Mouse (Mus musculus): Measurements from ENCODE around the gene Tmem130.

Gene Tmem130

DNA sequence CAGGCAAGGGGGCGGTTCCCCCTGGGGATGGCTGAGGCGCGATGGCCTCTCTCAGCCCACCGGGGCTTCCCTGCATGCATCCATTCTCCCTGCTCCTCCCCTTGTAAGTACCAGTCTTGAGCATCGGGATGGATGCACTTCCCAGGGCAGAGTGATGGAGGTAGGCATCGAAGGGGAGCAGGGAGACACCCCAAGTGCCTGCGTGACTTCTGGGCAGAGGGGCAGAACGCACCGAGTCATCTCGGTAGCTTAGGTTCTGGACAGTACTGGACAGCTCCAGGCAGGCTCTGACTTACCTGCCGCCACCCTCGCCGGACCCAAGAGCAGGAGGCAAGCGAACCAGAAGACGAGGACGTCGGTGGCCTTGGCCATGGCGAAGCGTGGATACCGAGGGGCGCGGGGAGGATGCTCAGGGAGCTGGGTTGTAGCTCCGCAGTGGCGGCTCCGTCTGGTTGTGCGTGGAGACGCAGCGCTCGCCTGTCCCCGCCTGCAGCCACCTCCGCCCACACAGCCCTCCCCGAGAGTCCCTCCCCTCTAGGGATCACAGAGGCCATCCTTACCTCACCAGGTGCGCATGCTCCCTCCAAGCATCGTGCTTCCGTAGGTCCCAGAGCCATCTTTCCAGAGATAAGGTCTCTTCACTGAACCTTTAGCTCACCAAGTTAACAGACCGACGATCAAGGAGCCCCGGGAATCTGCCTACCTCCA, at the start of gene Tmem130:
TSS of gene Tmem130 (minus strand) at position 658 of the 708 bp plus-strand sequence.
- CTCF ChIA-PET: no interaction called here

- CTCF ChIA-PET: no interaction called here
Measured at GRCm38 (mm10) chr5:144806931-144807330, 45.3 kb upstream of the Tmem130 start.

DNA sequence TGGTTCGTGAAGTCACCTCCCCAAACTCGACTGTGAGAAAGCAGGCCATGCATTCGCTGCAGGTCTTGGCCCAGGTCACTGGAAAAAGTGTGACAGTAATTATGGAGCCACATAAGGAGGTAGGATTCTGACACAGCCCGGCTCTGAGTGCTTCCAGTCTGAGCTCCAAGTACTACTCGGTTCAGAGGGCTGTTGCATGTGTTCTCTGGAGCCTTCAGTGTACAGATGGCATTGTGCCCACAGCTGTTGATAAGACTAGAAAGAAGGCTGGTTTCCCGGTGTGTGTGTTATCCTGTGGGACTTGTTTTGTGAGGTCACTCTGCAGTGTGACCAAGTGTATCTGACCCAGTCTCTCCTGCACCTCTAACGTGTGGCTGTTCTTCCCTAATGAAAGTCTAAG, 42.6 kb upstream of the Tmem130 start:
- CTCF ChIA-PET: no interaction called here

DNA sequence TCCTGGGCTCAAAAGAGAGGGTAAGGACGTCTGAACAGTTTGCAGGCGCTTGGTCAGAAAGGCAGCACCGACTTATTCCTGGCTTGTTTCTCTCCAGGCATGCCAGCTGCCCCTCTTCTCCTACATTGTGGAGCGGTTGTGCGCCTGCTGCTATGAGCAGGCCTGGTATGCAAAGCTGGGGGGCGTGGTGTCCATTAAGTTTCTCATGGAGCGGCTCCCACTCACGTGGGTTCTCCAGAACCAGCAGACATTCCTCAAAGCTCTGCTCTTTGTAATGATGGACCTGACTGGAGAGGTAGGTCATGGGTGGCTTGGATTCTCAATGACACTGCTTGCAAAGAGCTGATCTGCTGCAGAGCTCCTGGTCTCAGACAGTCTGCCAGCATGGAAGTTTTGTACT, 41.4 kb upstream of the Tmem130 start:
- CTCF ChIA-PET: no interaction called here

- CTCF ChIA-PET: no interaction called here
Measured at GRCm38 (mm10) chr5:144797116-144797515, 35.5 kb upstream of the Tmem130 start.

GRCm38 (mm10) chr5:144794687-144795086, 33.1 kb upstream of the Tmem130 start:
- CTCF ChIA-PET: no interaction called here

DNA sequence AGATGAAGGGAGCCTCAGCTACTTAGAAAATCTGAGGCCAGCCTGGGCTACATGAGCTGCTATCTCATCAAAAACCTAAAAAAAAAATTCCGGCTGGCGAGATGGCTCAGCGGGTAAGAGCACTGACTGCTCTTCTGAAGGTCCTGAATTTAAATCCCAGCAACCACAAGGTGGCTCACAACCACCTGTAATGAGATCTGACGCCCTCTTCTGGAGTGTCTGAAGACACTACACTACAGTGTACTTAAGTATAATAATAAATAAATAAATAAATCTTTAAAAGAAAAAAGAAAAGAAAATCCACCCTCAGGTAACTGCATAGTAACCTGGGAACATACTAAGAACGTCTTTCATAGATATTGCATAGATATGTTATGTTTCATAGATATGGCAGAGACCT, 31.8 kb upstream of the Tmem130 start:
- CTCF ChIA-PET: no interaction called here

DNA sequence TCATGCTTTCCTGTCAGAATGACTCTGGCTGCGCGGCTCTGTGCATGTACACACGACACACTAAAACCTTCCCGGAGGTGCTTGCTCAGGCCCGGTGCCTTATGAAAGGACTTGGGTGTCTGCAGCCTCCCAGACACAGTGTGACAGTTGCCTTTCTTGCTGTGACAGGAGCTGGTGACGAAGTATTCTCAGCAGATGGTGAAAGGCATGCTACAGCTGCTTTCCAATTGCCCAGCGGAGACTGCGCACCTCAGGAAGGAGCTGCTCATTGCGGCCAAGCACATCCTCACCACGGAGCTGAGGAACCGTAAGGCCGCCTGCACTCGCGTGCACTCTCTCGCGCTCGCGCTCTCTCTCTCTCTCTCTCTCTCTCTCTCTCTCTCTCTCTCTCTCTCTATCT, 24.8 kb upstream of the Tmem130 start:
- CTCF ChIA-PET: interaction anchor here (0.7 kb wide), 1 partner anchor 11 kb away, joined by 11 read pairs; no protein-coding TSS in a partner anchor

GRCm38 (mm10) chr5:144780654-144781053, 19.0 kb upstream of the Tmem130 start:
- CTCF ChIA-PET: no interaction called here

DNA sequence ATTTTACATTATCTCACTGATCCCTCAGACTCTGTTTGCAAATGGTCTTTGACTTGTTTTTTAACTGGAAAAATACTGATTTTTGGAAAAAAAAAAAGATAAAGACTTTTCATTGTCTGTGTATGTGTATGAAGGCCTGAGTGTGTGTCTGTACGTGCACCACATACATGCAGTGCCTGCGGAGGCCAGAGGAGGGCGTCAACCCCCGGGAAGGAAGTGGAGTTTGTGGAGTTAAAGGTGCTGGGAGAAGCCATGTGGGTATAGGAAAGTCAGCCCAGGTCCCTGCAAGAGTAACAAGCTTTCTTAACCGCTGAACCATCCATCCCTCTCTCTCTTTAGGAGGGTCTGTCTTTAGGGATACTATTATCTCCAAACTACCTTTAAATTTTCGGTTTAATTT, 11.6 kb upstream of the Tmem130 start:
- CTCF ChIA-PET: no interaction called here

DNA sequence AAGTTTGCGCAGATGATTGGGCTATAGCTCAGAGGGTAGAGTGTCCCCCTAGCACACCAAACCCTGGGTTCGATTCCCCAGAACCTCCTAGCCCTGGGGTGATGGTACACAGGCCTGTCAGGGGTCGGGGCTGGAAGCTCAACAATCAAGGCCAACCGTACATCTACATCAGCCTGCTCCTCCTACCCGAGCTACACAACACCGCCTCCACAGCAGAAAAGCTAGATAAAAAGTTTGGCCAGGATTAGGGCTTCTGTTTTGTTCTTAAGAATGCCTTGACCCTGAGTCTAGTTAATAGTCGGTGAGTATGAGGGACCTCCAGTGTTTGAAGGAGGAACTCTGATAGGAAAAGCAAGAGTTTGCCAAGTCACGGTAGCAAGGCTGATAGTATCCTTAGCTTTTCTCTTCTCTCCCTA, 7.5 kb upstream of the Tmem130 start:
- CTCF ChIA-PET: interaction anchor here (0.6 kb wide), 1 partner anchor 9 kb away, joined by 4 read pairs; no protein-coding TSS in a partner anchor

- CTCF ChIA-PET: interaction anchor here (0.7 kb wide), 1 partner anchor 588 kb away, joined by 3 read pairs; no protein-coding TSS in a partner anchor
Measured at GRCm38 (mm10) chr5:144767911-144768841, 6.6 kb upstream of the Tmem130 start.

DNA sequence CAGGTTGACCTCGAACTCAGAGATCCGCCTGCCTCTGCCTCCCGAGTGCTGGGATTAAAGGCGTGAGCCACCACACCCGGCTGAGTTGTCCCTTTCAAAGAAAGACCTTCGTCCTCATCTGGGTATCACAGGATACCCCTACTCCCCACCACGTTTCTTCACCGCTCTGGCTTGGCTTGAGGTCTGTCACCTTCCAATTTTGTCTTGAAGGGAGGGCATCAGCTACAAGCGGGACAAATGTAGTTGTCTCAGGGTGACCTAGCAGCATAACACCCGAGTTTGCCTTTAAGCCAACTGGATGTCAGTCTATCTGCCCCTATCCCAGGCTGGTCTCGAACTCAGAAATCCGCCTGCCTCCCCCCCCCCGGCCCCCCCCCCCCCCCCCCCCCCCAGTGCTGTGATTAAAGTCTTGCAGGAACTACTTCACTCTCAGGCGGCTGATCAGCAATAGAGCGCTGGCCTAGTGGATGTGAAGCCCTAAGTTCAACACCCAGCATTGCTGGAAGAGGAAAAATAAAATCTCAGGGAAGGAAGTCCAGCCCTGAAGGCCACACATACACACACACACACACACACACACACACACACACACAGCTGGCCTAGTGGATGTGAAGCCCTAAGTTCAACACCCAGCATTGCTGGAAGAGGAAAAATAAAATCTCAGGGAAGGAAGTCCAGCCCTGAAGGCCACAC, 5.6 kb upstream of the Tmem130 start, which contains the start of gene Trrap:
TSS of gene Trrap (plus strand) at position 627 of the 693 bp plus-strand sequence.
- CTCF ChIA-PET: interaction anchor here (0.7 kb wide), 1 partner anchor 587 kb away, joined by 3 read pairs; no protein-coding TSS in a partner anchor

DNA sequence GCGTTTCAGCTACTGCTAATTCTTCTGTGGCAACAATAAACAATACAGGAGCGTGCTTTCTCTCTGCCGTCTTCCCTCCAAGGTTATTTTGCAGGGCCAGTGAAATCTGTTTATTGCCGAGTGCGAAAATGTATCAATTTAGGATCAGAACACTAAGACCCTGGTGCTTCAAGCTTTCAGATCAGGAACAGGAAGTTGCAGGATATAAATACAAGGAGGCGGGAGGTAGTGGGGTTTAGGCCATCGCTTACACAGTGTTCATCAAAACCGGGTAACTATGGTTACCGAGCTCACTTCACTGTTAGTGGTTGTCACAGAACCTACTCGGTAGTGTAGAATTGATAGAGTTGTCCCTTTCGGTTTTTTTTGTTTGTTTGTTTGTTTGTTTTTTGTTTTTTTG, 5.0 kb upstream of the Tmem130 start:
- CTCF ChIA-PET: no interaction called here

DNA sequence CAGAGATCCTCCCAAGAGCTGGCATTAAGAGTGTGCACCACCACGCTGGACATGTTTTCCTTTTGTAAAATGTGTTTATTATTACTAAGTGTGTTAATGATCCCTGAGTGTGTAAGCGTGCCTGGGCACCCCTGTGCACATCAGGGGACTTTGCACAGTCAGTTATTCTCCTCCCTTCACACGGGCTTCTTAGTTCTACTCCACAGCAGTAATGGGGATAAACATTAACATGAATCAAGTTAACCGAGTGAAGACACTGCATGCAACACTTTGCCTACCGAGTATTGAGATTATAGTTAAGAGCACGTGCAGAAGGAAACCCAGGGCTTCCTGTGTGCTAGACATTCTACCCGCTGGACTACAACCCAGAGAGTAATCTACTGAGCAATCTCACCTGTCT, 4.4 kb upstream of the Tmem130 start:
- CTCF ChIA-PET: no interaction called here

DNA sequence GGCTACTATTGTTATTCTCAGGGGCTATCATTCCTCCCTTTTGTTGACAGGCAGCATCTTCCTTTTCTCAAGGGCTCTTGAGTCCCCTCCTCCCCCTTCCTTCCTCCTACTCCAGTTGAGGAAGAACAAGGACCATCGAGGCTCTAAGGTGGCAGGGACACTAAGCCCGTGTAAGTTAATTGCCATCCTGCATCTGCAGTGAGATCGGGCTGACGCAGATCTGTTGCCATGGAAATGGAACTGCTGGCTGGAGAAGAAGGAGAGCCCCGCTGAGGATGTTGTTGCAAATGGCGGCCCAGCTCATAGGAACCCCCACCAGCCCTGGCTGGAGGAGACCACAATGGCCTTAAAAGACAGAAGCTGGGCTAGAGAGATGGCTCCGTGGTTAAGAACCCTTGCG, 3.2 kb downstream of the Tmem130 start:
- CTCF ChIA-PET: interaction anchor here (0.6 kb wide), 1 partner anchor 13 kb away, joined by 3 read pairs; no protein-coding TSS in a partner anchor

- CTCF ChIA-PET: no interaction called here
Measured at GRCm38 (mm10) chr5:144757402-144757801, 4.2 kb downstream of the Tmem130 start.

GRCm38 (mm10) chr5:144755191-144755590, 6.4 kb downstream of the Tmem130 start:
- CTCF ChIA-PET: interaction anchor here (0.6 kb wide), 1 partner anchor 1182 kb away, joined by 4 read pairs; no protein-coding TSS in a partner anchor

DNA sequence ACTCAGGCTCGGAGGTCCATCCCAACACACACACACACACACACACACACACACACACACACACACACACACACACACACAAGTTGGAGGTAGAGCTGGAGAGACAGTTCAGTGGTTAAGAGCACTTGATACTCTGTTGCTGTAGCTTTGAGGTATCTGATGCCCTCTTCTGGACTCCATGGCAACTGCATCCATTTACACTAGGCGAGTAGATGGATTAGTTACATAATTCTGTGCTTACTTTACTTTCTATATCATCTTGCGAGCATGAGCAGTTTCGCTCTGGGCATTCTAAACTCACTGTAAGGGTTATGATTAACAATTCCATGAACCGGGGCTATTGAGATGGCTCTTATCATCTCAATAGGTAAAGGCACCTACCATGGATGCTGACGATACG, 8.6 kb downstream of the Tmem130 start:
- CTCF ChIA-PET: interaction anchor here (0.7 kb wide), 1 partner anchor 746 kb away, joined by 17 read pairs; no protein-coding TSS in a partner anchor

DNA sequence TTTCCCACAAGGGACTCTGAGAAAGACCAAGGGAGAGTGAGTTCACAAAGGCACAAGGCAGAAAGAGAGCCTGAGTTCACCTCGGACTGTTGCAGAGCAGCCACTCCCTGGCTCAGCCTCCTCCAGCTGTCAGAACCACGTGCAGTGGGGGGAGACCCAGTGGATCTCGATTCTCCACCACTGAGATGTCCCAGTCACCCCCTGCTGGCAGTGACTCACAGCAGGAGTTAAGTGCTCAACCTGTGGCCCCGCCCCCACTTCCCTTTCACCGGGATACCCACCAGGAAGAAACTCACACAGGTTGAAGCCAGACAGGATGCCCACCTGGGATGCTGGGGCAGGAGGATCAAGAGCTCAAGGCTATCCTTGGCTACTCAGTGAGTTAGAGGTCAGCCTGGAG, 9.2 kb downstream of the Tmem130 start:
- CTCF ChIA-PET: interaction anchor here (0.7 kb wide), 1 partner anchor 745 kb away, joined by 17 read pairs; no protein-coding TSS in a partner anchor

DNA sequence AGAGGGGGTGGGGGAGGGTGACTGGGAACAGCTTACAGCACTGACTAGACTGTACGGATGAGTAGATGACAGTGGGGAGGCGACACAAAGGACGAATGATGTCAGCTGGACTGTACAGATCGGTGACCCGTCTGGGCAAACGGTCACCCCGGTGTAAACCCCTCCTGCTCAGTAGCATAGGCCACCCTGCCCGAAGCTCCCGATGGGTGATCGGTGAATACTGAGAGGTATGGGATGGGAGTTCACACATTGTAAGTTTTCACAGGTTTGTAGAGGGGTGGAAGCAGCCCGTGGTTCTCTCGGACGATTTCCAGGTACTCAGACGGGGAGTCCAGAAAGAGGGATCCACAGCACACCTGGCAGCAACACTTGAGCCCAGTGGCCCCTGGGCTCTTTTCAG, 24.5 kb downstream of the Tmem130 start:
- CTCF ChIA-PET: interaction anchor here (0.5 kb wide), 1 partner anchor 8 kb away, joined by 6 read pairs; no protein-coding TSS in a partner anchor

GRCm38 (mm10) chr5:144734949-144735348, 26.7 kb downstream of the Tmem130 start:
- CTCF ChIA-PET: interaction anchor here (0.6 kb wide), 1 partner anchor 1168 kb away, joined by 9 read pairs; no protein-coding TSS in a partner anchor
